Mouse (Mus musculus): ENCODE results near the gene Tex13a.

Gene Tex13a

DNA sequence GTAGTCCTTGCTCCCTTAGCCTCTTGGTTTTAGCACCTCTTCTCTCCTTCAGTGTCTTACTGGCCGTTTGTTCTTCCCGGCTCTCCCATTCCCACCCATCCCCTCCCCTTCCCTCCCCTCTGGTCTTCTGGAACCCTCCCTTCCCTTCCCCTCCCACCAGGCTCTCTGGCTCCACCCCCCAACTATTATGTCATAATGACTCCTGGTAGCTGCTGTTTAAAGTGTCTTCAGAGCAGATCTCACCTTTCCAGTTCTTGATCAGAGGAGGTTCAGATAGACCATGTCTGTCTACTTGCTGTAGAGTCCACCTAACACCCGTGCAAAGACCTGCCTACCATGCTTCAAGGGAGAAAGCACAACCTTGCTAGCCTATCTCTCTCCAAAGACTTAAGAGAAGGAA lies at the start of gene Tex13a:
TSS of gene Tex13a (minus strand) at position 101 of the 400 bp plus-strand sequence.
- DNase-seq (ENCODE audit: low spot score in 2 of 2), result no peak

GRCm38 (mm10) chrX:138234626-138235025 lies 25.2 kb upstream of the Tex13a start:
- no peak for DNase-seq (ENCODE audit: low spot score in 2 of 2)

- no peak for DNase-seq (ENCODE audit: low spot score in 2 of 2)
These were observed 39.2 kb downstream of the Tex13a start for GRCm38 (mm10) chrX:138170146-138170545.
